Mouse (Mus musculus) erythroblast, embryonic 14.5 days (primary cell): ENCODE measurements around the gene Scel.

Experiments
- GATA1 ChIP-seq: IDR thresholded peaks from 2 replicates; pipeline ENCODE4 v1.6.1; 2012; ENCODE audit warnings: low read length, inconsistent platforms, mixed read lengths
- TAL1 ChIP-seq: IDR thresholded peaks from 3 replicates; pipeline ENCODE4 v1.6.1; 2012; ENCODE audit warnings: low read length, inconsistent platforms, mixed read lengths

DNA sequence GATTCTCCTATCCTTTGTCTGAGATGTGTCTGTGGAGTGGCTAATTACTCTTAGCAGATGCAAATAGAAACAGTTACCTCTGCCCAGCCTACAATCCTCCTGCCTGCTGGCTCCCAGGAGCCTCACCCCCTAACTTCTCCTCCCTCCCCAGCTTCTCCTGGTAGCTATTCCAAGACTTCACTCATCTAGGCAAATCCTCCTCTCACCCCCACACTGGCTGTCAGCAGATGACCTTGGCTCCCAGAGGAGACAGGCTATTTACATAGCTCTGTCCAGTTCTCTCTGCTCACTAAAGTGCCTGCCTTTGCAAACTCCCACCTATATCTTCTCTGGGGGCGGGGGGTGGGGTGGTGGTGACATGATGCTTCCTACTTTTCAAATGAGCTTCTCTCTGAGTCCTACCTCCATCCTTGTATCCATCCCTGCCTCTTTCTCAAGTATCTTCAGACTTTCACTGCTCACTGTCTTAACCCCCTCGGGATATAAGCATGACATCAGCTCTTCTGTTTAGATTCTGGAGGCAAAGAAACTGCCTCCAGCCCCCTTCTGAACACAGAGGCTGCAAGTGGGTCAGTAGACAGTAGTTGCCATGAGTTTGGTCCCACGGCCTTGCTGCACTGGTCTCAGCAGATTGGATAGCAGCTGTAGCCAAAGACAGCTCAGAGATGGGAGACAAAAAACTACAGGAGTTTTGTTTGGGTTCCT lies 41.9 kb upstream of the Scel start:
- no peak for TF ChIP-seq GATA1
- TF ChIP-seq TAL1: no peak
